Mouse (Mus musculus) bone marrow macrophage, adult 2 months (primary cell): ENCODE results near the gene Pex5.

ENCODE experiments used
- CTCF ChIP-seq: IDR thresholded peaks from 2 replicates; pipeline ENCODE4 v1.5.1; 2012; ENCODE audit warnings: low read depth, mild to moderate bottlenecking, low read length, moderate library complexity
- POLR2A ChIP-seq: IDR thresholded peaks from 2 replicates; pipeline ENCODE4 v1.6.1; 2012; ENCODE audit warnings: mild to moderate bottlenecking, low read depth, low read length, borderline replicate concordance

DNA sequence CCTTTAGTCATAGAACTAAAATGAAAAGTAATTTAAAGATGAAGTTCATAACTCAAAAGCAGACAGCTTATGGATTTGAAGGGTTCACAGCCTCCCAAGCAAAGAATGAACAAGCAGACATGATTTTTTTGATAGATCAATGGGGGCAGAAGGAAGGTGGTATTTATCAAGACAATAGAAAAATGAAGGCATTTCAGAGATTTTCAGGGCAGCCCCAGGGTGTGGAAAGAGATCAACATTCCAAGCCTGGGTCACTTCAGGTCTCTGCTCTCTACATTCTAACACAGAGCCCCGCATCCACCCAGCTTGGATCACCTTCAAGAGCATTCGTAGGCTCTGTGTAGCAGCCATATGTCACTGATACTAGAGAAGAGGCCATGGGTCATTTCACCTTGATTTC, 28.5 kb upstream of the Pex5 start:
- TF ChIP-seq CTCF (no peak), POLR2A (no peak)
